Mouse (Mus musculus) hindbrain, postnatal 0 days (tissue): ENCODE data around the gene Nrcam. TPM values are rescaled to one million over a fixed set of nuclear protein-coding genes. Genes with fewer than 3 reads are reported as not detected.

ENCODE experiments used
- ATAC-seq: fragments of 200-750 bp; cut with Nextera tagmentation; 2 replicates; pipeline ENCODE4 v1.8.0; 2017; ENCODE audit warnings: mild to moderate bottlenecking, moderate TSS enrichment, moderate library complexity
- DNase-seq: peaks from one replicate; pipeline ENCODE4 v3.0.0-alpha.2; 2015; ENCODE audit warnings: low spot score
- H3K27ac ChIP-seq: fragments of 300-500 bp; sonication (generic); 2 replicates; pipeline ENCODE4 v1.5.1; 2014; ENCODE audit warnings: mild to moderate bottlenecking
- H3K27me3 ChIP-seq: fragments of 300-500 bp; sonication (generic); 2 replicates; pipeline ENCODE4 v1.6.1; 2014; ENCODE audit warnings: low read length, mixed read lengths; ENCODE audit not compliant: insufficient read depth
- H3K36me3 ChIP-seq: fragments of 300-500 bp; sonication (generic); 2 replicates; pipeline ENCODE4 v1.6.1; 2014; ENCODE audit warnings: low read length, mixed read lengths; ENCODE audit not compliant: insufficient read depth
- H3K4me1 ChIP-seq: fragments of 300-500 bp; sonication (generic); 2 replicates; pipeline ENCODE4 v1.6.1; 2014; ENCODE audit warnings: antibody characterized with exemption, low read length, mixed read lengths; ENCODE audit not compliant: insufficient read depth
- H3K4me2 ChIP-seq: fragments of 300-500 bp; sonication (generic); 2 replicates; pipeline ENCODE4 v1.6.1; 2014; ENCODE audit warnings: low read depth, mild to moderate bottlenecking, low read length, moderate library complexity, mixed read lengths
- H3K4me3 ChIP-seq: fragments of 300-500 bp; sonication (generic); 2 replicates; pipeline ENCODE4 v1.5.1; 2014; ENCODE audit warnings: low read length
- H3K9ac ChIP-seq: fragments of 300-500 bp; sonication (generic); replicated peaks from 2 replicates; pipeline ENCODE4 v1.6.1; 2014; ENCODE audit warnings: mild to moderate bottlenecking, low read length, moderate library complexity, mixed read lengths
- H3K9me3 ChIP-seq: fragments of 300-500 bp; sonication (generic); 2 replicates; pipeline ENCODE4 v1.6.1; 2016; ENCODE audit warnings: low read length, mixed read lengths
- CTCF ChIP-seq: IDR thresholded peaks from 2 replicates; pipeline ENCODE4 v1.5.1; 2016; ENCODE audit warnings: antibody characterized with exemption, control low read depth, low read depth
- WGBS: fragments of 180-500 bp; shearing (Covaris S2); extraction: QIAGEN DNeasy Blood & Tissue Kit; methylation state at CpG from one replicate; pipeline ENCODE4 v1.1.7; 2014; 5-methylcytosine and 5-hydroxymethylcytosine counted together
- polyA plus RNA-seq: library from polyadenylated mRNA; unstranded; fragments of >200 nt; fragmentation: Nextera tagmentation; extraction: Ambion mirVana; gene quantifications from 2 replicates; pipeline ENCODE4 v1.2.1, GENCODE M21; 2015
- total RNA-seq: library from RNA; depleted of rRNA; stranded (reverse); fragments of >200 nt; gene quantifications from 2 replicates; pipeline ENCODE4 v1.2.3, GENCODE M21; 2014

Nrcam gene
- total and polyA plus RNA-seq, 2 experiments from 2014 or later, result 113 to 163 TPM

DNA sequence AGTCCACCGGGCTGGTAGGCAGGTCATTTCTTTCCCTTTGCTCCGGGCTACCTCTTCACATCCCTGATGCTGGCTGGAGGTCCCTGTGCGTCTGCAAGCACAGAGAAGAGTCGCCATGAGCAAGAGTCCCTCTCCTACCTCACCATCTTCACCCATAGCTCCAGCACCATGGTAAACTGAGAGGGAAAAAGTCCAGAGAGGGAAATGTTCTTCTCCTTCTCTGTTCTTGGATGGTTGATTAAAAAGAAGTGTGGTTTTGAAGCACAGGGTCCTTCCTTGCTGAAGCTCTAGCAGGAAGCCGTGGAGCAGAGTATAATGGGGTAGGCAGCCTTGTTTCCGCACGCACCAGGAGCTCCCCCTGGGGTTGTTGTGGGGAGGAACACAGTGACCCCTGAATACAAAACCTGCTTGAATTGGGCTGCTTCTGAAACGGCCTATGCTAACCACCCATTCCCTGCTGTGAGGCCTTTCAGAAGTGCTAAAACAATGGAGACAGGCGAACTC is 1.6 kb downstream of the Nrcam start:
- peak overlapping the region; percentile 59 for H3K4me3 ChIP-seq
- H3K4me1 ChIP-seq, result peaks cover 9% of the 10 kb centered on the region
- peak overlapping the region; percentile 88 for H3K9ac ChIP-seq
- DNase-seq (peak; percentile 57), ATAC-seq (0 out of 2 replicates have a peak, but pooled peaks have one; percentile 3)
- H3K36me3 ChIP-seq, result no peaks in the 10 kb centered on the region
- no peaks in the 10 kb centered on the region for H3K27me3 ChIP-seq
- no peaks in the 10 kb centered on the region for H3K9me3 ChIP-seq
- peak overlapping the region; percentile 90 for H3K27ac ChIP-seq
- H3K4me2 ChIP-seq, result peak overlapping the region; percentile 82
- 0% methylated on average over 9 of the region's 9 CpGs for WGBS
- peak; percentile 40 for TF ChIP-seq CTCF

DNA sequence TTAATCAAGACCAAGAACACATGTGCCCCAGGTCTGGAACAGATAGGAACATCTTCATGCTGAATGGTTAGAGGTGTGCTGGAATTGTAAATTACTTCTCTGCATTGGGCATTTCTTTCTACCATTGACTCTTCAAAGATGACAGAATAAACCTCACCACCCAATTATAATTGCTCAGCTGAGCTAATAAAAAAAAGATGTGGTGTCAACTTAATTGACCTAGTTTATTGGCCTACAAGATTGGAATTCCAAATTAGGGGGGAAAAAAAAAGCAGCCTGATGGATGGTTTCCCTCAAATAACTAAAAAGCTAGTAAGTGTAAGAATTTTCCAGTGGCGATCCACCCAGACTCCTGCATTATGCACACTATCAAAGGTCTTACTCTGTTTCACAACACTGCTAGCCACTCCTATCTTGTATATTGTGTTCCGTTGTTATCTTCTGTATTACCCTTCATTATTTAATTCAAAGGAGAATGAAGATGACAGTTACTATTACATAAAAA is 8.5 kb downstream of the Nrcam start:
- Histone ChIP-seq H3K27ac (no peak overlapping the region), H3K27me3 (no peaks in the 10 kb centered on the region)
- DNase-seq, result no peak

DNA sequence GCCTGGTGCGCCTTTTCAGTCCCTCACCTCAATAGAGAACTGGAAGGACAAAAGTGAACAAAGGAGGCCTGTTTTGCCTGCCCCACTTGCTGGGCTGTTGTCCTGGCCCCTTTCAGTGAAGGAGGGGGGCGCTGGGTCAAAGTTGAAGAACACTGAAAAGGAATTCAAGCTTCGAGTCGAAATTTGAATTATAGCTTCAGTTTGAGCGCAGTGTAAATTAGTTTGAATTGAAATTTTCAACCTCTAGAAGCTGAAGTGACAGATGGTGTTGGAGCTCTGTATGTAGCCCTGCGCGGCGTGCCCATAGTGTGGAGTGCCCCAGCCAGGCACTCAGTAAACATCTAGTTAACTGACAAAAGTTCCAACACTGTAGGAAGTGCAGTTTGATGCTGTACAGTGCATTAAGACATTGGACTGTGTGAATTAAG is 9.5 kb downstream of the Nrcam start:
- no peak for TF ChIP-seq CTCF
- WGBS, result 16% methylated on average over 8 of the region's 8 CpGs
- Histone ChIP-seq H3K4me2 (peak overlapping the region; percentile 35), H3K9me3 (no peaks in the 10 kb centered on the region), H3K9ac (no peak overlapping the region; the same call in 1 of the 2 replicates), H3K27ac (peak overlapping the region; percentile 74), H3K27me3 (no peaks in the 10 kb centered on the region), H3K36me3 (no peaks in the 10 kb centered on the region), H3K4me3 (no peak overlapping the region), H3K4me1 (peaks cover 10% of the 10 kb centered on the region)
- ATAC-seq (peak; percentile 87), DNase-seq (peak; percentile 48)

More for the DNA sequence above, 8.5 kb downstream of the Nrcam start:
- H3K9ac ChIP-seq, result no peak overlapping the region
- H3K4me3 ChIP-seq, result no peak overlapping the region
- H3K9me3 ChIP-seq, result no peaks in the 10 kb centered on the region
- H3K4me2 ChIP-seq, result no peak overlapping the region
- no peaks in the 10 kb centered on the region for H3K36me3 ChIP-seq
- ATAC-seq, result no peak
- H3K4me1 ChIP-seq, result peaks cover 10% of the 10 kb centered on the region
- 60% methylated on average over 2 of the region's 2 CpGs for WGBS
- TF ChIP-seq CTCF, result no peak

DNA sequence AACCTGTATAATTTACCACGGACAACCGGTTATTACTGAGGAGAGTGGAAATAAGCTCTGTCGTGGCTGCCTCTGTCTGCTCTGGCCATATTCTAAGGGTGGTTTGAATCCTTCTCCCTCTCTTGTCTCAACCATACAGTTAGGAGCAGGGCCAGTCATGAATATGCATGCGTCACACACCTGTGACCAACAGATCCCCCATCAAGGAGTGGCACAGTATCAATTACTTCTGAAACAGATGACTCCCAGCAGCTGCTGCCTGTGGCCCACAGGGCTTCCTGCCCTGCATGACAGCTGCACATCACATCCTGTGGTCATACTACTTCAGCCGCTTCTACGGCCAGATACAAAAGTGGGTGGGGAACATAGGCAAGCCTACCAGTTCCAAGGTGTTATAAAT is 15.4 kb downstream of the Nrcam start:
- peaks cover 5% of the 10 kb centered on the region; the same call in 1 of the 2 replicates for H3K4me1 ChIP-seq
- H3K27me3 ChIP-seq, result no peaks in the 10 kb centered on the region
- no peak overlapping the region for H3K27ac ChIP-seq
- ATAC-seq, result peak; percentile 82
- no peak for TF ChIP-seq CTCF
- 55% methylated on average over 6 of the region's 6 CpGs for WGBS
- no peak overlapping the region for H3K4me3 ChIP-seq
- H3K4me2 ChIP-seq, result no peak overlapping the region
- H3K9ac ChIP-seq, result no peak overlapping the region
- H3K9me3 ChIP-seq, result no peaks in the 10 kb centered on the region
- DNase-seq, result peak; percentile 48
- no peaks in the 10 kb centered on the region for H3K36me3 ChIP-seq

DNA sequence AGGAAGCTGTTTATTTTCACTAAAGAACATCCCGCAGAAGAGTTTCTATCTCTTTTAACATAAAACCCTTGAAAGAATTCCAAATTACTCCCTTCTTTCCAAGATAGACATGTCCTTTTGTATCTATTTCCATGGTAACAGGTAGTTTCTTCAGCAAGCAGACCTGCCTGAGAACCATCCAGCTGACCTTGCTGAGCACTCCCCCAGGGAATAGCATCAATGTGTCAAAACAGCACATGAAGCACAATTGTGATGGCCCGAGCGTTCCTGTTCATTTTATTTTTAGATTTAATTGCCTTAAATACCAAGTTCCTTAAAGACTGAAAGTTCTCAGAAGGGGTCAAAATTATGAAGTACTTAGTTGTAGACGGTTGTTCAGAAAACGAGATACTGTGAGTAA is 16.6 kb downstream of the Nrcam start:
- no peaks in the 10 kb centered on the region for H3K36me3 ChIP-seq
- H3K27me3 ChIP-seq, result no peaks in the 10 kb centered on the region
- 28% methylated on average over 5 of the region's 5 CpGs for WGBS
- TF ChIP-seq CTCF, result no peak
- H3K4me2 ChIP-seq, result 0 out of 2 replicates have a peak overlapping the region, but pooled peaks have one; percentile 5
- H3K9ac ChIP-seq, result no peak overlapping the region
- ATAC-seq (no peak), DNase-seq (no peak)
- peak overlapping the region; percentile 58; the same call in 1 of the 2 replicates for H3K27ac ChIP-seq
- no peaks in the 10 kb centered on the region for H3K9me3 ChIP-seq
- H3K4me3 ChIP-seq, result no peak overlapping the region
- H3K4me1 ChIP-seq, result peaks cover 5% of the 10 kb centered on the region; the same call in 1 of the 2 replicates

DNA sequence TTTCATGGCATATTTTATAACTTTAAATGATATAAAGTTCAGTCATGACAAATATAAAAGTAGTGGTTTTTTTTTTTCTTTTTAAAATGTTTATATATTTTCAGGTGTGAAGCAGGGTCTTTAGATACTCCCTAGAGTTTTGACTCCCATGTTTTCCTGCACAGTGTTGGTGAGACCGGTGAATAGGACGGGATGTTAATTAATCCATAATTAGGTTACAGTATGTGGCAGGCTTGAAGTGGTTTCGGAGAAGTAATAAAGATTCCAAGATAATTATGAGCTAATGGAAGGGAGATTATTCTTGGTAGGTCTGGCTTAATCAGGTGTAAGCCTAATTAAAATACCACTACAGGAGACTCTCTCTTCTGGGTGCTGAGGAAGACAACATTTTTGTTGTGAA is 17.5 kb downstream of the Nrcam start:
- Histone ChIP-seq H3K36me3 (no peaks in the 10 kb centered on the region), H3K9me3 (no peaks in the 10 kb centered on the region), H3K4me2 (no peak overlapping the region), H3K27me3 (no peaks in the 10 kb centered on the region), H3K4me1 (peaks cover 5% of the 10 kb centered on the region; the same call in 1 of the 2 replicates), H3K27ac (0 out of 2 replicates have a peak overlapping the region, but pooled peaks have one; percentile 41), H3K4me3 (no peak overlapping the region), H3K9ac (no peak overlapping the region)
- ATAC-seq (no peak), DNase-seq (no peak)
- no peak for TF ChIP-seq CTCF
- WGBS, result 42% methylated on average over 3 of the region's 3 CpGs

DNA sequence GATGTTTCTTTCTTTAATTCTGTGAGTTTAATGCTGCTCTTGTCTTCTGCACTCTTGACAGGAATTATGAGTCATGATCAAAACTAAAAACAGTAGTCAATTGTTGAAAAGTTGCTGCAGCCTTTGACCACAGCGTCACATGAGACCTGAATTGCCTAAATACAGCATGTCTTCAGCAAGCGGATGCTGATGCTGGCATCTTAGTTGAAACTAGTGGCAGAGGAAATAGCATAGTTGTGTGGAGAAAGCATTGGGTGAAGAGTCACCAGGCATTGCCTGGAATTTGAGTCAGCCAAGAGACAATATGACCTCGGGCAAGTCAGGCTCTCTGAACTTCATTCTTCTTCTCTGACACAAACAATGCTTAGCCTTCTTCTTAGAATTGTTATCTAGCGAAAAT is 26.4 kb downstream of the Nrcam start:
- H3K4me1 ChIP-seq, result no peaks in the 10 kb centered on the region
- DNase-seq (no peak), ATAC-seq (no peak)
- 90% methylated on average over 4 of the region's 4 CpGs for WGBS
- no peaks in the 10 kb centered on the region for H3K9me3 ChIP-seq
- H3K27ac ChIP-seq, result no peak overlapping the region
- no peak overlapping the region for H3K4me2 ChIP-seq
- no peak overlapping the region for H3K9ac ChIP-seq
- no peak for TF ChIP-seq CTCF
- H3K4me3 ChIP-seq, result no peak overlapping the region
- no peaks in the 10 kb centered on the region for H3K36me3 ChIP-seq
- H3K27me3 ChIP-seq, result no peaks in the 10 kb centered on the region
